Mouse (Mus musculus): ENCODE data around the gene Chn2. TPM values are rescaled to one million over a fixed set of nuclear protein-coding genes. Genes with fewer than 3 reads are reported as not detected.
A peak's percentile ranks its signal among the peaks of the same experiment; 100 is the strongest.

The Chn2 gene
- polyA plus RNA-seq, 1 experiment from 2014 or later: 7.1 TPM

DNA sequence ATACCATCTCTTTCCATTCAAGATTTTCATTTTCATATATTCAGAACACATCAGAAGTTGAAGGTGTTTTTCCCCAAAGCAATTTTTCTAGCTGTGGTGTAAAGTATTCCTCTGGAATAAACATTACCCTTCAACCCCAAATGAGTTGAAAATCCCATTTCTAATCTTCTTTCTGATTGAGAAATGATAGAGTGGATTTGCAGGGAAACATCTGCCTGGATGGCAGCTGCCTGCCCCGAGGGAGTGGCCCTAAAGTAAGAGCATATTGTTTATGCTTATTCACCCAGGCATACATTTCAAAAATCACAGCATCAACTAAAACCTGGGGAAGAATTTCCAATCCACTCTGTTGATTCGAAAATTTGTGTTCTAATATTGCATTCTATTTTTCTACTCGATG is 8.6 kb upstream of the Chn2 start:
- 80% methylated on average over 3 of the region's 3 CpGs for WGBS
- no peak for ATAC-seq (ENCODE audit: insufficient number of reproducible peaks, insufficient read depth, low FRiP score, low read depth)

DNA sequence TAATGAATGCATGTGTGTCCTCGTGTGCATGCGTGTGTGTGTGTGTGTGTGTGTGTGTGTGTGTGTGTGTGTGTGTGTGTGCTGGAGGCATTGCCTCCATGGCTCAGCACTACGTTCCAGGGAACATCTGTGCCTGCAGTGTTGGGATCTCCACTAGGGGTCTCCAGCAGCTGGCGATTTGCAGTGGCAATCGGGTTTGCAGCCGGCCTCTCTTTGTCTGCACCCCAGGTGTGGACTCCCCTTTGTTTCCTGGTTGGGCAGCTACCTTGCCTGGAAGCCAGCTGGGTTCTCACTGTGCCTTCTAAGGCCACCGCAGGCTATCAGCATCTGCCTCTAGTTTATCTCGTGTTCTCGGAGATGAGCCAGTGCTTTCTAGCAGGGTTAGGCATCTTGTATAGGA is 4.9 kb upstream of the Chn2 start:
- peaks cover 2 to 5% of the 10 kb centered on the region in 2 experiments; a peak in 3 of 4 replicates for H3K4me1 ChIP-seq (ENCODE audit: control insufficient read depth in 2 of 2, insufficient read depth in 2 of 2, low read length in 2 of 2)
- H3K4me3 ChIP-seq (ENCODE audit: control insufficient read depth in 1 of 2, insufficient read depth in 1 of 2, low read depth in 1 of 2, low read length in 2 of 2): 0 out of 4 replicates have a peak overlapping the region, but pooled peaks of 1 of the 2 experiments have one; percentile 23
- ATAC-seq (ENCODE audit: insufficient number of reproducible peaks, insufficient read depth, low FRiP score, low read depth): no peak
- peak overlapping the region; percentile 52 for H3K4me2 ChIP-seq (ENCODE audit: low read length)
- H3K36me3 ChIP-seq (ENCODE audit: control insufficient read depth, insufficient read depth, low read length): no peaks in the 10 kb centered on the region
- no peak overlapping the region for H3K27ac ChIP-seq (replicated peaks in 1 of 2; ENCODE audit: control insufficient read depth in 1 of 2, insufficient read depth in 1 of 2, low read depth in 2 of 2, low read length in 2 of 2)
- H3K9me3 ChIP-seq (ENCODE audit: control insufficient read depth, low read length): no peaks in the 10 kb centered on the region
- 3% methylated on average over 9 of the region's 9 CpGs for WGBS
- peak overlapping the region; percentile 28; the same call in 1 of the 2 replicates for H3K9ac ChIP-seq (ENCODE audit: low read length)
- H3K27me3 ChIP-seq (ENCODE audit: control insufficient read depth, insufficient read depth, low read length): peaks cover 12% of the 10 kb centered on the region

More for the DNA sequence above, 8.6 kb upstream of the Chn2 start:
- Histone ChIP-seq H3K36me3 (ENCODE audit: control insufficient read depth, insufficient read depth, low read length) (no peaks in the 10 kb centered on the region), H3K27me3 (ENCODE audit: control insufficient read depth, insufficient read depth, low read length) (no peaks in the 10 kb centered on the region), H3K4me3 (ENCODE audit: control insufficient read depth in 1 of 2, insufficient read depth in 1 of 2, low read depth in 1 of 2, low read length in 2 of 2) (no peak overlapping the region), H3K9ac (ENCODE audit: low read length) (no peak overlapping the region), H3K9me3 (ENCODE audit: control insufficient read depth, low read length) (no peaks in the 10 kb centered on the region), H3K4me2 (ENCODE audit: low read length) (no peak overlapping the region), H3K27ac (replicated peaks in 1 of 2; ENCODE audit: control insufficient read depth in 1 of 2, insufficient read depth in 1 of 2, low read depth in 2 of 2, low read length in 2 of 2) (no peak overlapping the region), H3K4me1 (ENCODE audit: control insufficient read depth in 2 of 2, insufficient read depth in 2 of 2, low read length in 2 of 2) (peaks cover 0 to 2% of the 10 kb centered on the region in 2 experiments; a peak in 2 of 4 replicates)

DNA sequence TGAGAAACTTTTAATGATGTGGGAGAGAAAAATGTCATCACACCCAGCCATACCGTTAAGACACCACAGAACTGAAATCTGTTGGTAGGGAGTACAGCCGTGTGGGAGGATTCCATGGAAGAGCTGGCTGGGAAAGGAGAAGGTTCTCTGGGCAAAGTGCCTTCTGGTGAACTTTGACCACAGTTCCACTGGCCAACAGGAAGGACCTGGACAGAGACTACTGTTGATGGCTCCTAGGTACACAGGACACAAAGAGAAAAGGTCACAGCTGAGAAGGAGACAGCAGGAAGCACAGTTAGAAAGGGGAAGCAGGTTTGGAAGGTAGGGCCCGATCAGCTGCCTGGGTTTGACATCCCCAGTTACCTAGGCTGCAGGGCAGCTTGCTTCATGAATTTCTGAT is 3.8 kb upstream of the Chn2 start:
- no peak overlapping the region for H3K9ac ChIP-seq (ENCODE audit: low read length)
- H3K4me2 ChIP-seq (ENCODE audit: low read length): no peak overlapping the region
- H3K9me3 ChIP-seq (ENCODE audit: control insufficient read depth, low read length): no peaks in the 10 kb centered on the region
- no peak overlapping the region for H3K27ac ChIP-seq (replicated peaks in 1 of 2; ENCODE audit: control insufficient read depth in 1 of 2, insufficient read depth in 1 of 2, low read depth in 2 of 2, low read length in 2 of 2)
- no peak for ATAC-seq (ENCODE audit: insufficient number of reproducible peaks, insufficient read depth, low FRiP score, low read depth)
- H3K36me3 ChIP-seq (ENCODE audit: control insufficient read depth, insufficient read depth, low read length): no peaks in the 10 kb centered on the region
- peaks cover 12% of the 10 kb centered on the region for H3K27me3 ChIP-seq (ENCODE audit: control insufficient read depth, insufficient read depth, low read length)
- H3K4me1 ChIP-seq (ENCODE audit: control insufficient read depth in 2 of 2, insufficient read depth in 2 of 2, low read length in 2 of 2): peaks cover 2 to 10% of the 10 kb centered on the region in 2 experiments; a peak in 3 of 4 replicates
- 64% methylated on average over 3 of the region's 3 CpGs for WGBS
- H3K4me3 ChIP-seq (ENCODE audit: control insufficient read depth in 1 of 2, insufficient read depth in 1 of 2, low read depth in 1 of 2, low read length in 2 of 2): no peak overlapping the region

DNA sequence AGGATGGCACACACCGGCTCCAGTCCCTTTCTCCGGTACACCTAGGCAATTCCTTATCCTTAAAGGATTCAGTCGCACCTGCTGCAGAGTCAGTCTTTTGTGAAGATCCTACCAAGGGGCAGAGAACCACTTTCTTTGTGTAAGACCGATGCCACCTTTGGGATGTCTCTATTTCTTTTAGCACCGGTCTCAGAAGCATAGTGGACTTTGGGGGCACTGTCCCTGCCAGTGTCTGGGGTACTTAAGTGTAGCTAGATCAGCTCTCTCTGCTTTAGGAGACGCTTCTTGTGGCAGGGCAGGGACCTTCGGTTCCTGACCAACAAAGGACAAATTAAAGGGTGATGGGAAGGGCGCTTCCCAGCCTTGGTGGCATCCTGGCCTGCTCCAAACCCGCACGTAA is 488 bp upstream of the Chn2 start:
- peak overlapping the region; percentile 77 for H3K9ac ChIP-seq (ENCODE audit: low read length)
- no peak overlapping the region for H3K27ac ChIP-seq (replicated peaks in 1 of 2; ENCODE audit: control insufficient read depth in 1 of 2, insufficient read depth in 1 of 2, low read depth in 2 of 2, low read length in 2 of 2)
- 17% methylated on average over 10 of the region's 10 CpGs for WGBS
- H3K27me3 ChIP-seq (ENCODE audit: control insufficient read depth, insufficient read depth, low read length): peaks cover 25% of the 10 kb centered on the region
- no peaks in the 10 kb centered on the region for H3K9me3 ChIP-seq (ENCODE audit: control insufficient read depth, low read length)
- peak overlapping the region; percentile 97 for H3K4me2 ChIP-seq (ENCODE audit: low read length)
- peaks cover 2 to 10% of the 10 kb centered on the region in 2 experiments; a peak in 3 of 4 replicates for H3K4me1 ChIP-seq (ENCODE audit: control insufficient read depth in 2 of 2, insufficient read depth in 2 of 2, low read length in 2 of 2)
- no peaks in the 10 kb centered on the region for H3K36me3 ChIP-seq (ENCODE audit: control insufficient read depth, insufficient read depth, low read length)
- no peak for ATAC-seq (ENCODE audit: insufficient number of reproducible peaks, insufficient read depth, low FRiP score, low read depth)
- peak overlapping the region; percentile 60 to 70 for H3K4me3 ChIP-seq (ENCODE audit: control insufficient read depth in 1 of 2, insufficient read depth in 1 of 2, low read depth in 1 of 2, low read length in 2 of 2)

DNA sequence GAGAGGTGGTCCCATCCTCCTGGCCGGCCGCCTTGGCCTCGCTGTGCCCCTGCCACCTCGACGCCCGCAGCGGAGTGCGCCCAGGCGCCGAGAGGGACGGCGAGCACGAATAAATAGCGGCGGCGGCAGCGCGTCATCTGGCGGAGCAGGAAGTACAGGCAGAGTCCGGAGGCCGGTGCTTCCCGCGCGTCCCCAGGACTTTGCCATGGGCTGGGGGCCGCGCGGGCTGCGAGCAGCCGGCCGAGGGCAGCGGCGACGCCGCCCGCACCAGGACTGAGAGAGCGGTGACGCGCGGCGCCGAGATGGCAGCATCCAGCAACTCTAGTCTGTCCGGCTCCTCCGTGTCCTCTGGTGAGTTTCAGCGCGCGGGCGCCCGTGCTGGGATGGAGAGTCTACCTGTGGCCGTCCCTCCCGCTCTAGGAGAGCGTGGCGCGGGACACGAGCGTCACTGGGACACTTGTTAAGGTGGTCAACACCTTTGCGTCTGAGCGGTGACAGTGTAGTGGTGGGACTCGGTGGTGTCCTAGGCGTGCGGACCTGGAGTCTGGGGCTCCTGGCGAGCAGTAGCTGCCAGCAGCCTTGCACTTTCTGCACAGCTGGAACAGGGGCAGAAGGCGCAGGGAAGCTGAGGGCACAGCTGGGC is 572 bp downstream of the Chn2 start:
- peak overlapping the region; percentile 97 for H3K4me2 ChIP-seq (ENCODE audit: low read length)
- H3K27me3 ChIP-seq (ENCODE audit: control insufficient read depth, insufficient read depth, low read length): peaks cover 25% of the 10 kb centered on the region
- H3K9me3 ChIP-seq (ENCODE audit: control insufficient read depth, low read length): no peaks in the 10 kb centered on the region
- H3K9ac ChIP-seq (ENCODE audit: low read length): peak overlapping the region; percentile 77
- H3K4me3 ChIP-seq (ENCODE audit: control insufficient read depth in 1 of 2, insufficient read depth in 1 of 2, low read depth in 1 of 2, low read length in 2 of 2): peak overlapping the region; percentile 60 to 70
- H3K4me1 ChIP-seq (ENCODE audit: control insufficient read depth in 2 of 2, insufficient read depth in 2 of 2, low read length in 2 of 2): peaks cover 0 to 10% of the 10 kb centered on the region in 2 experiments; a peak in 2 of 4 replicates
- peak; percentile 63 for ATAC-seq (ENCODE audit: insufficient number of reproducible peaks, insufficient read depth, low FRiP score, low read depth)
- WGBS: under 1% methylated on average over 56 of the region's 62 CpGs
- no peaks in the 10 kb centered on the region for H3K36me3 ChIP-seq (ENCODE audit: control insufficient read depth, insufficient read depth, low read length)
- peak overlapping the region; percentile 13 to 71; a peak in 3 of 4 replicates for H3K27ac ChIP-seq (replicated peaks in 1 of 2; ENCODE audit: control insufficient read depth in 1 of 2, insufficient read depth in 1 of 2, low read depth in 2 of 2, low read length in 2 of 2)

DNA sequence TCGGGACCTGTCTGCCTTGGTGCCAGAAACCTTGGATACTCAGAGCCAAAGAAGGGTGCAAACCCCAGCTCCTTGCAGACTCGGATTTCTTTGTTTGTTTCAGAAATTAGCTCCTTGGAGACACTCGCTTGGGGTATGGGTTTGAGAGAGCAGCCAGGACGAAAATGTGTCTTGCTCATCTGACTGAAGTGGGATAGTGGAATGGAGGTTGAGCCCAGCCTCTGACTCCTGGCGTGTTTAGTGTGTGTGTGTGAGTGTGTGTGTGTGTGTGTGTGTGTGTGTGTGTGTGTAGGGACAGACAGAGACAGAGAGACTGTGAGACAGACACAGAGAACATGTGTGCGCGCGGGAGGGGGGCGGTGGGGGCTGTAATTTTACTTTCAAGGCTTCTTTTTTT is 1.1 kb downstream of the Chn2 start:
- Histone ChIP-seq H3K4me1 (ENCODE audit: control insufficient read depth in 2 of 2, insufficient read depth in 2 of 2, low read length in 2 of 2) (peaks cover 0 to 10% of the 10 kb centered on the region in 2 experiments; a peak in 2 of 4 replicates), H3K4me2 (ENCODE audit: low read length) (peak overlapping the region; percentile 97), H3K4me3 (ENCODE audit: control insufficient read depth in 1 of 2, insufficient read depth in 1 of 2, low read depth in 1 of 2, low read length in 2 of 2) (peak overlapping the region; percentile 60 to 70), H3K9me3 (ENCODE audit: control insufficient read depth, low read length) (no peaks in the 10 kb centered on the region), H3K9ac (ENCODE audit: low read length) (peak overlapping the region; percentile 77), H3K36me3 (ENCODE audit: control insufficient read depth, insufficient read depth, low read length) (no peaks in the 10 kb centered on the region), H3K27me3 (ENCODE audit: control insufficient read depth, insufficient read depth, low read length) (peaks cover 25% of the 10 kb centered on the region), H3K27ac (replicated peaks in 1 of 2; ENCODE audit: control insufficient read depth in 1 of 2, insufficient read depth in 1 of 2, low read depth in 2 of 2, low read length in 2 of 2) (no peak overlapping the region)
- WGBS: 19% methylated on average over 9 of the region's 9 CpGs
- no peak for ATAC-seq (ENCODE audit: insufficient number of reproducible peaks, insufficient read depth, low FRiP score, low read depth)

DNA sequence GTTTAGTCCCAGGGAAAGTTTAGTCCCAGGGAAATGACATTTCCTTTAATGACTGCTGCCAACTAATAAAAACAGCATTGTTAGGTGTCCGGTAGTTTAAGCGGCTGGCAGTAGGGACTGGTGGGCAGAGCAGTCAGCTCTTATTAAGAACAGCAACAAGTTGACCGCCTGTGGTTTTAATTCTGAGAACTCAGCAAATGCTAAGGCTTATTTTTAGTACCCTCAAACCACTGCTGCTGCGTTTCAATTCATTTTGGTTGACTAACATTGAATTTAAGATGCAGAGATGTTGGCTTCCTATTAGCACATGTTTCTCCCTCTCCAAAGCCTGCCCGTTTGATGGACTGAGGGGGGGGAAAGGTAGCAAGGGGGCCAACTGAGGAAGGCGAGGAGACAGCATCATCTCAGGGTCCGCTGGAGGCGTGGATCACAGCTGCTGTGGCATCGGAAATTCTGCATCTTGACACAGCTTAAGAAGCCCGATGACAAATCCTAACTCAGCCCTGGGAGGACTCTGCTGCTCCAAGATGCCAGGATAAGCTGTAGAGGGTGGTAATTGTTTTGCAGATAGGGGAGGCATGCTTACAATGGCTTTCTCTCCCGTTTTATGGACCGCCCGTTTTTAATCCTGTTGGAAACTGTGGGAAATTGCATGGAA is 2.2 kb downstream of the Chn2 start:
- Histone ChIP-seq H3K9ac (ENCODE audit: low read length) (no peak overlapping the region), H3K4me3 (ENCODE audit: control insufficient read depth in 1 of 2, insufficient read depth in 1 of 2, low read depth in 1 of 2, low read length in 2 of 2) (no peak overlapping the region), H3K9me3 (ENCODE audit: control insufficient read depth, low read length) (no peaks in the 10 kb centered on the region), H3K4me1 (ENCODE audit: control insufficient read depth in 2 of 2, insufficient read depth in 2 of 2, low read length in 2 of 2) (peaks cover 0 to 10% of the 10 kb centered on the region in 2 experiments; a peak in 2 of 4 replicates), H3K27me3 (ENCODE audit: control insufficient read depth, insufficient read depth, low read length) (peaks cover 25% of the 10 kb centered on the region), H3K27ac (replicated peaks in 1 of 2; ENCODE audit: control insufficient read depth in 1 of 2, insufficient read depth in 1 of 2, low read depth in 2 of 2, low read length in 2 of 2) (no peak overlapping the region), H3K36me3 (ENCODE audit: control insufficient read depth, insufficient read depth, low read length) (no peaks in the 10 kb centered on the region), H3K4me2 (ENCODE audit: low read length) (no peak overlapping the region)
- no peak for ATAC-seq (ENCODE audit: insufficient number of reproducible peaks, insufficient read depth, low FRiP score, low read depth)
- 32% methylated on average over 13 of the region's 13 CpGs for WGBS

All from heart, embryonic 14.5 days (tissue).